In genomic region chr6:29428171-29428570, GRCm38 (mm10) we compare ENCODE assay signal across 17 mouse cellular contexts. TPM values are rescaled to one million over a fixed set of nuclear protein-coding genes. Genes with fewer than 3 reads are reported as not detected.
DNase-seq lines count a peak whose midpoint lies in the region.
"Had no signal": no experiment of that assay in that cellular context is flagged by ENCODE, and none has a peak within 500 bp of the region (broad histone marks: within the 10 kb centered on the region; RNA-seq: fewer than 3 reads in every experiment).

No protein-coding gene starts in this region.

- DNase-seq in adrenal gland, adult (ENCODE audit: inconsistent age in 2 of 2, low spot score in 1 of 2) = peak; percentile 43 to 76
- DNase-seq in adrenal gland, postnatal 10 days = no peak
- DNase-seq in adrenal gland, adult 8-10 months = peak; percentile 23
- DNase-seq in adrenal gland, postnatal 4 days (ENCODE audit: low spot score in 2 of 2) = no peak
- peak; percentile 39 for DNase-seq in NIH3T3 (ENCODE audit: low read depth)
- DNase-seq in kidney, postnatal 14 days = no peak
- DNase-seq: cerebellum, adult 11 months; cerebellum, adult 18-20 months; cerebellum, adult 8-10 months; cerebellum, adult 9-11 months; cerebellum, postnatal 14 days; cerebellum, postnatal 36 days; embryo, embryonic 11 days had no signal

RNA-seq across cellular contexts. Expression of gene Flnc, which starts 4.9 kb away (rescaled TPM):
- total RNA-seq in adrenal gland, postnatal 10 days (2021) = 10 to 100 TPM; 17.6 to 41.6 TPM
- 1 to 10 TPM; 2.9 to 8.6 (median 5.2) TPM for total RNA-seq in adrenal gland, adult 8-10 months (2022)
- 10 to 100 TPM; 16.5 to 28.3 TPM for total RNA-seq in adrenal gland, postnatal 4 days (2021)
- total RNA-seq: common myeloid progenitor, adult 5-6 weeks had no signal

RNA-seq across cellular contexts. Expression of gene Ccdc136, which starts 32.1 kb away (rescaled TPM):
- total RNA-seq in adrenal gland, postnatal 10 days (2021) = 1 to 10 TPM; 3.5 to 6.7 TPM
- total RNA-seq in adrenal gland, adult 8-10 months (2022) = 10 to 100 TPM in 1 of 4 experiments, 1 to 10 TPM in 3; 4.4 to 13.1 (median 5.7) TPM
- total RNA-seq in adrenal gland, postnatal 4 days (2021) = 10 to 100 TPM; 10.0 to 12.6 TPM
- total RNA-seq: common myeloid progenitor, adult 5-6 weeks; MEL had no signal

RNA-seq across cellular contexts. Expression of gene Atp6v1f, which starts 39.3 kb away (rescaled TPM):
- 100 to 1,000 TPM; 183 to 191 TPM for total RNA-seq in adrenal gland, postnatal 10 days (2021)
- 100 to 1,000 TPM; 218 to 251 (median 230) TPM for total RNA-seq in adrenal gland, adult 8-10 months (2022)
- total RNA-seq in adrenal gland, postnatal 4 days (2021) = 100 to 1,000 TPM; 174 to 181 TPM

RNA-seq across cellular contexts. Expression of gene Opn1sw, which starts 39.9 kb away (rescaled TPM):
- total RNA-seq in adrenal gland, postnatal 10 days (2021) = not detected
- not detected for total RNA-seq in adrenal gland, adult 8-10 months (2022)
- not detected for total RNA-seq in adrenal gland, postnatal 4 days (2021)
- total RNA-seq: adrenal gland, adult 18-20 months; adrenal gland, postnatal 36 days; common myeloid progenitor, adult 5-6 weeks; MEL had no signal

RNA-seq across cellular contexts. Expression of gene Atp6v1fnb, which starts 43.1 kb away (rescaled TPM):
- total RNA-seq in adrenal gland, postnatal 10 days (2021) = under 1 TPM in 1 of 2 experiments, not detected in 1; 0.45 TPM
- total RNA-seq in adrenal gland, adult 8-10 months (2022) = 1 to 10 TPM in 1 of 4 experiments, under 1 TPM in 2, not detected in 1; 0.38 to 1.5 (median 0.91) TPM
- 1 to 10 TPM in 1 of 2 experiments, under 1 TPM in 1; 0.92 to 1.1 TPM for total RNA-seq in adrenal gland, postnatal 4 days (2021)
- total RNA-seq: MEL had no signal

Comparison
In these comparisons a context has a peak if more than half of its experiments do, and no peak if none do; other contexts are left out.
1. DNase-seq: peak in adrenal gland, adult (2 of 2), adrenal gland, adult 8-10 months (single experiment) and NIH3T3 (single experiment); none in adrenal gland, postnatal 10 days (single experiment), adrenal gland, postnatal 4 days (0 of 2) and kidney, postnatal 14 days (single experiment).